14 mouse cellular contexts compared by ENCODE assay signal in genomic region chr12:113484971-113485485, GRCm38 (mm10). TPM values are rescaled to one million over a fixed set of nuclear protein-coding genes. Genes with fewer than 3 reads are reported as not detected.
DNase-seq lines count a peak whose midpoint lies in the region; ATAC-seq and TF ChIP-seq lines count a peak whose summit lies in the region.
"Had no signal": no experiment of that assay in that cellular context is flagged by ENCODE, and none has a peak within 500 bp of the region (broad histone marks: within the 10 kb centered on the region; RNA-seq: fewer than 3 reads in every experiment).

No protein-coding gene starts in this region.

- no peak for ATAC-seq in monocyte, adult 5-6 weeks (replicated peaks; ENCODE audit: insufficient number of reproducible peaks, low FRiP score, low TSS enrichment, poor library complexity, severe bottlenecking)
- no peak for ATAC-seq in erythroid progenitor cell, adult 5-6 weeks (replicated peaks; ENCODE audit: low FRiP score, poor library complexity, severe bottlenecking)

- TF ChIP-seq CTCF in kidney, adult 2 months (conservative IDR thresholded peaks at IDR 0.05; ENCODE audit: insufficient read depth, insufficient read length, low read depth, low read length): peak; percentile 31; the same call in 1 of the 2 replicates
- peak; percentile 17; the same call in 1 of the 2 replicates for TF ChIP-seq CTCF in E14TG2a.4 (conservative IDR thresholded peaks at IDR 0.05; ENCODE audit: low read length)

- H3K36me3 ChIP-seq in kidney, adult 2 months (ENCODE audit: control insufficient read depth, insufficient read depth, low read length): no peaks in the 10 kb centered on the region
- no peaks in the 10 kb centered on the region for H3K36me3 ChIP-seq in E14TG2a.4 (ENCODE audit: insufficient read depth, low read length)
- H3K36me3 ChIP-seq: embryonic facial prominence, embryonic 15.5 days; lung, embryonic 15.5 days had no signal

- no peak for DNase-seq in kidney, adult 2 months
- no peak for DNase-seq in kidney, postnatal 25 days
- peak; percentile 24 for DNase-seq in 416B (ENCODE audit: low read depth)
- peak; percentile 77 for DNase-seq in induced T-regulatory cell, adult 2 months (ENCODE audit: low read depth)
- DNase-seq in embryo, embryonic 9.5 days (ENCODE audit: extremely low spot score): no peak
- DNase-seq: cerebellum, adult 11-12 months; right cerebral cortex, adult 18-20 months had no signal

- no peak overlapping the region for H3K27ac ChIP-seq in kidney, adult 2 months (ENCODE audit: insufficient read depth, low read depth, low read length)
- H3K27ac ChIP-seq: embryonic facial prominence, embryonic 15.5 days; lung, embryonic 15.5 days had no signal

- 31% methylated on average over 2 of the region's 2 CpGs for WGBS in kidney, adult 2 months

- H3K4me3 ChIP-seq in kidney, adult 2 months (ENCODE audit: insufficient read depth, low read depth, low read length): no peak overlapping the region
- no peak overlapping the region for H3K4me3 ChIP-seq in E14TG2a.4 (replicated peaks; ENCODE audit: low read length)
- H3K4me3 ChIP-seq: embryonic facial prominence, embryonic 15.5 days; lung, embryonic 15.5 days had no signal

- TF ChIP-seq POLR2A in kidney, adult 2 months (IDR thresholded peaks at IDR 0.05; ENCODE audit: low read depth, low read length): no peak

- H3K4me1 ChIP-seq in kidney, adult 2 months (ENCODE audit: control insufficient read depth, insufficient read depth, low read length): no peaks in the 10 kb centered on the region
- H3K4me1 ChIP-seq in E14TG2a.4 (replicated peaks; ENCODE audit: low read depth, low read length): no peaks in the 10 kb centered on the region
- H3K4me1 ChIP-seq: embryonic facial prominence, embryonic 15.5 days; lung, embryonic 15.5 days had no signal

- H3K27me3 ChIP-seq in kidney, adult 2 months (replicated peaks; ENCODE audit: control insufficient read depth, insufficient read depth, low read length): no peaks in the 10 kb centered on the region
- H3K27me3 ChIP-seq in E14TG2a.4 (ENCODE audit: insufficient read depth, low read length): no peaks in the 10 kb centered on the region
- H3K27me3 ChIP-seq: embryonic facial prominence, embryonic 15.5 days; lung, embryonic 15.5 days had no signal

- no peaks in the 10 kb centered on the region for H3K9me3 ChIP-seq in E14TG2a.4 (ENCODE audit: low read length)
- H3K9me3 ChIP-seq: embryonic facial prominence, embryonic 15.5 days; lung, embryonic 15.5 days had no signal

RNA-seq across cellular contexts. Expression of gene Adam6b, which starts 4.3 kb away (rescaled TPM):
- not detected in 2 replicates for polyA plus RNA-seq in kidney, adult 2 months (2012; rRNA removed)
- total RNA-seq in monocyte, adult 5-6 weeks (2017): 0.86 to 1.2 TPM in 2 of 3 replicates, not detected in the other
- not detected in 2 replicates for total RNA-seq in erythroid progenitor cell, adult 5-6 weeks (2015; ENCODE audit: low replicate concordance)
- total RNA-seq in erythroid progenitor cell, adult 5-6 weeks (2017; ENCODE audit: low replicate concordance): not detected in 2 replicates
- polyA plus RNA-seq: embryonic facial prominence, embryonic 15.5 days; heart, postnatal 0 days; kidney, embryonic 14.5 days; lung, embryonic 15.5 days had no signal

RNA-seq across cellular contexts. Expression of gene Adam6a, which starts 58.7 kb away (rescaled TPM):
- not detected in 2 replicates for polyA plus RNA-seq in kidney, adult 2 months (2012; rRNA removed)
- total RNA-seq in monocyte, adult 5-6 weeks (2017): not detected in 3 replicates
- not detected in 2 replicates for total RNA-seq in erythroid progenitor cell, adult 5-6 weeks (2015; ENCODE audit: low replicate concordance)
- not detected in 2 replicates for total RNA-seq in erythroid progenitor cell, adult 5-6 weeks (2017; ENCODE audit: low replicate concordance)
- polyA plus RNA-seq: embryonic facial prominence, embryonic 15.5 days; heart, postnatal 0 days; kidney, embryonic 14.5 days; lung, embryonic 15.5 days had no signal

Comparison
In these comparisons a context has a peak if more than half of its experiments do, and no peak if none do; other contexts are left out.
1. DNase-seq: peak in 416B (single experiment) and induced T-regulatory cell, adult 2 months (single experiment); none in kidney, adult 2 months (single experiment), kidney, postnatal 25 days (0 of 2) and embryo, embryonic 9.5 days (single experiment).